Mouse (Mus musculus): ENCODE data around the gene Pdia5. TPM values are rescaled to one million over a fixed set of nuclear protein-coding genes. Genes with fewer than 3 reads are reported as not detected.

Pdia5 gene
- polyA plus RNA-seq, 1 experiment from 2014 or later = 35.2 TPM

- TF ChIP-seq CTCF (IDR thresholded peaks at IDR 0.05; ENCODE audit: low read depth) (no peak), EP300 (optimal IDR thresholded peaks at IDR 0.05) (no peak)
- H3K4me2 ChIP-seq (replicated peaks; ENCODE audit: low read depth) = no peak overlapping the region
- DNase-seq (ENCODE audit: low spot score) (no peak), ATAC-seq (ENCODE audit: low FRiP score, low TSS enrichment) (no peak)
- H3K9ac ChIP-seq (ENCODE audit: low read length) = no peak overlapping the region
- H3K27ac ChIP-seq (replicated peaks) = no peak overlapping the region
- no peaks in the 10 kb centered on the region for H3K9me3 ChIP-seq (ENCODE audit: control insufficient read depth, low read length)
- H3K36me3 ChIP-seq (ENCODE audit: control insufficient read depth, insufficient read depth, low read length) = no peaks in the 10 kb centered on the region
- no peaks in the 10 kb centered on the region for H3K27me3 ChIP-seq (ENCODE audit: control insufficient read depth, insufficient read depth, low read length)
- H3K4me1 ChIP-seq (replicated peaks; ENCODE audit: control insufficient read depth, insufficient read depth) = no peaks in the 10 kb centered on the region
- no peak overlapping the region for H3K4me3 ChIP-seq (ENCODE audit: low read depth, low read length)
- 89% methylated on average over 5 of the region's 5 CpGs for WGBS
Observed at GRCm38 (mm10) chr16:35404864-35405263, 85.8 kb downstream of the Pdia5 start.

GRCm38 (mm10) chr16:35403891-35404290 is 86.8 kb downstream of the Pdia5 start:
- no peak overlapping the region for H3K4me2 ChIP-seq (replicated peaks; ENCODE audit: low read depth)
- no peaks in the 10 kb centered on the region for H3K36me3 ChIP-seq (ENCODE audit: control insufficient read depth, insufficient read depth, low read length)
- H3K4me3 ChIP-seq (ENCODE audit: low read depth, low read length) = no peak overlapping the region
- H3K27me3 ChIP-seq (ENCODE audit: control insufficient read depth, insufficient read depth, low read length) = no peaks in the 10 kb centered on the region
- H3K9ac ChIP-seq (ENCODE audit: low read length) = no peak overlapping the region
- no peaks in the 10 kb centered on the region for H3K4me1 ChIP-seq (replicated peaks; ENCODE audit: control insufficient read depth, insufficient read depth)
- DNase-seq (ENCODE audit: low spot score) (no peak), ATAC-seq (ENCODE audit: low FRiP score, low TSS enrichment) (no peak)
- WGBS = 89% methylated on average over 8 of the region's 8 CpGs
- TF ChIP-seq EP300 (optimal IDR thresholded peaks at IDR 0.05) = no peak
- TF ChIP-seq CTCF (IDR thresholded peaks at IDR 0.05; ENCODE audit: low read depth) = no peak
- no peak overlapping the region for H3K27ac ChIP-seq (replicated peaks)
- H3K9me3 ChIP-seq (ENCODE audit: control insufficient read depth, low read length) = no peaks in the 10 kb centered on the region

GRCm38 (mm10) chr16:35403356-35403755 is 87.3 kb downstream of the Pdia5 start:
- ATAC-seq (ENCODE audit: low FRiP score, low TSS enrichment) (no peak), DNase-seq (ENCODE audit: low spot score) (no peak)
- WGBS = 87% methylated on average over 9 of the region's 9 CpGs

GRCm38 (mm10) chr16:35392813-35393212 is 97.9 kb downstream of the Pdia5 start:
- H3K4me2 ChIP-seq (replicated peaks; ENCODE audit: low read depth) = no peak overlapping the region
- no peak for DNase-seq (ENCODE audit: low spot score)
- H3K9ac ChIP-seq (ENCODE audit: low read length) = no peak overlapping the region
- 90% methylated on average over 8 of the region's 8 CpGs for WGBS
- H3K27me3 ChIP-seq (ENCODE audit: control insufficient read depth, insufficient read depth, low read length) = no peaks in the 10 kb centered on the region
- no peaks in the 10 kb centered on the region for H3K4me1 ChIP-seq (replicated peaks; ENCODE audit: control insufficient read depth, insufficient read depth)
- no peak overlapping the region for H3K27ac ChIP-seq (replicated peaks)
- ATAC-seq (ENCODE audit: low FRiP score, low TSS enrichment) = no peak
- TF ChIP-seq CTCF (IDR thresholded peaks at IDR 0.05; ENCODE audit: low read depth) (no peak), EP300 (optimal IDR thresholded peaks at IDR 0.05) (no peak)
- H3K36me3 ChIP-seq (ENCODE audit: control insufficient read depth, insufficient read depth, low read length) = no peaks in the 10 kb centered on the region
- H3K9me3 ChIP-seq (ENCODE audit: control insufficient read depth, low read length) = no peaks in the 10 kb centered on the region
- no peak overlapping the region for H3K4me3 ChIP-seq (ENCODE audit: low read depth, low read length)

More at GRCm38 (mm10) chr16:35403356-35403755, 87.3 kb downstream of the Pdia5 start:
- H3K36me3 ChIP-seq (ENCODE audit: control insufficient read depth, insufficient read depth, low read length) = no peaks in the 10 kb centered on the region
- no peaks in the 10 kb centered on the region for H3K27me3 ChIP-seq (ENCODE audit: control insufficient read depth, insufficient read depth, low read length)
- no peak overlapping the region for H3K27ac ChIP-seq (replicated peaks)
- H3K9me3 ChIP-seq (ENCODE audit: control insufficient read depth, low read length) = no peaks in the 10 kb centered on the region
- no peak overlapping the region for H3K4me2 ChIP-seq (replicated peaks; ENCODE audit: low read depth)
- no peaks in the 10 kb centered on the region for H3K4me1 ChIP-seq (replicated peaks; ENCODE audit: control insufficient read depth, insufficient read depth)
- H3K9ac ChIP-seq (ENCODE audit: low read length) = no peak overlapping the region
- H3K4me3 ChIP-seq (ENCODE audit: low read depth, low read length) = no peak overlapping the region
- TF ChIP-seq CTCF (IDR thresholded peaks at IDR 0.05; ENCODE audit: low read depth) (no peak), EP300 (optimal IDR thresholded peaks at IDR 0.05) (no peak)

GRCm38 (mm10) chr16:35385654-35386053 is 105.0 kb downstream of the Pdia5 start:
- H3K4me1 ChIP-seq (replicated peaks; ENCODE audit: control insufficient read depth, insufficient read depth) = no peaks in the 10 kb centered on the region
- no peaks in the 10 kb centered on the region for H3K27me3 ChIP-seq (ENCODE audit: control insufficient read depth, insufficient read depth, low read length)
- H3K4me2 ChIP-seq (replicated peaks; ENCODE audit: low read depth) = no peak overlapping the region
- no peak overlapping the region for H3K27ac ChIP-seq (replicated peaks)
- DNase-seq (ENCODE audit: low spot score) = no peak
- no peak overlapping the region for H3K4me3 ChIP-seq (ENCODE audit: low read depth, low read length)
- no peaks in the 10 kb centered on the region for H3K9me3 ChIP-seq (ENCODE audit: control insufficient read depth, low read length)
- no peaks in the 10 kb centered on the region for H3K36me3 ChIP-seq (ENCODE audit: control insufficient read depth, insufficient read depth, low read length)
- no peak for TF ChIP-seq EP300 (optimal IDR thresholded peaks at IDR 0.05)
- H3K9ac ChIP-seq (ENCODE audit: low read length) = no peak overlapping the region
- WGBS = 64% methylated on average over 3 of the region's 3 CpGs
- ATAC-seq (ENCODE audit: low FRiP score, low TSS enrichment) = no peak

- TF ChIP-seq EP300 (optimal IDR thresholded peaks at IDR 0.05) = no peak
- TF ChIP-seq CTCF (IDR thresholded peaks at IDR 0.05; ENCODE audit: low read depth) = no peak
- no peak for DNase-seq (ENCODE audit: low spot score)
- H3K9me3 ChIP-seq (ENCODE audit: control insufficient read depth, low read length) = no peaks in the 10 kb centered on the region
- no peak for ATAC-seq (ENCODE audit: low FRiP score, low TSS enrichment)
- no peaks in the 10 kb centered on the region for H3K4me1 ChIP-seq (replicated peaks; ENCODE audit: control insufficient read depth, insufficient read depth)
- no peak overlapping the region for H3K27ac ChIP-seq (replicated peaks)
- 80% methylated on average over 9 of the region's 9 CpGs for WGBS
- no peaks in the 10 kb centered on the region for H3K36me3 ChIP-seq (ENCODE audit: control insufficient read depth, insufficient read depth, low read length)
- H3K9ac ChIP-seq (ENCODE audit: low read length) = no peak overlapping the region
- H3K27me3 ChIP-seq (ENCODE audit: control insufficient read depth, insufficient read depth, low read length) = no peaks in the 10 kb centered on the region
- no peak overlapping the region for H3K4me2 ChIP-seq (replicated peaks; ENCODE audit: low read depth)
- H3K4me3 ChIP-seq (ENCODE audit: low read depth, low read length) = no peak overlapping the region
Observed at GRCm38 (mm10) chr16:35380048-35380447, 110.6 kb downstream of the Pdia5 start.
